Mouse (Mus musculus) bone marrow macrophage, adult 2 months (primary cell): ENCODE measurements around the gene Sprr1a.

Experiments
- CTCF ChIP-seq: IDR thresholded peaks from 2 replicates; pipeline ENCODE4 v1.5.1; 2012; ENCODE audit warnings: low read depth, mild to moderate bottlenecking, low read length, moderate library complexity
- POLR2A ChIP-seq: IDR thresholded peaks from 2 replicates; pipeline ENCODE4 v1.6.1; 2012; ENCODE audit warnings: mild to moderate bottlenecking, low read depth, low read length, borderline replicate concordance

DNA sequence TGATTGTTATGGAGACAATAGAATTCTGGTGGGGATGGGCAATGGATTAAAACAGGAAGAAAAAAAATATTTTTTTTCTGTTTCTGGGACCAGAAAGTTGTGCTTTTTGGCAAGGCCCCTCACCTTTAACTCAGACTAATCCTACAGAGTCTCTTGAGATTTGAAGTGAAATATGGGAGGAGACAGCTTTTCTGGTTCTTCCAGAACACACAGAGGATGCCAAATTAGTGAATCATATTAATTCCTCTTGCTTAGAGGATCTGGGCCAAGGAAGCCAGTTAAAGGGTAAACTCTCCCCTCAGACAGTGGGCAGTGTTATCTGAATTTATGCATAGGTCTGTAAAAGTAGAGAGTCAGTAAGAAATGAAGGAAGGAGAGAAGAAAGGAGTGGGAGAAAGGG is 18.3 kb downstream of the Sprr1a start:
- no peak for TF ChIP-seq CTCF
- TF ChIP-seq POLR2A: no peak
